Mouse (Mus musculus) MEL (cell line): Measurements from ENCODE around the gene Mesd. TPM values are rescaled to one million over a fixed set of nuclear protein-coding genes. Genes with fewer than 3 reads are reported as not detected.
A peak's percentile ranks its signal among the peaks of the same experiment; 100 is the strongest.

ENCODE experiments used
- DNase-seq: peaks from one replicate; pipeline ENCODE4 v3.0.0; 2011; ENCODE audit warnings: low read depth, low spot score
- H3K27ac ChIP-seq: 2 replicates; pipeline ENCODE4 v1.5.1; 2012; ENCODE audit warnings: low read depth, mild to moderate bottlenecking, control low read depth, low read length, moderate library complexity; ENCODE audit not compliant: control insufficient read depth
- H3K27me3 ChIP-seq, 2 experiments: fragments of 150-350 bp in 1 of 2; sonication (generic) in 1 of 2; 2 replicates each; pipeline ENCODE4 v1.6.1; 2012; ENCODE audit warnings: low read length in 2 of 2, mild to moderate bottlenecking in 2 of 2, improper control_type of control experiment in 1 of 2, moderate library complexity in 1 of 2; ENCODE audit not compliant: insufficient read depth in 2 of 2, control insufficient read depth in 1 of 2
- H3K36me3 ChIP-seq, 2 experiments: 2 replicates each; pipeline ENCODE4 v1.6.1; 2012 to 2014; ENCODE audit warnings: low read length in 2 of 2, improper control_type of control experiment in 1 of 2, inconsistent platforms in 1 of 2, mild to moderate bottlenecking in 1 of 2; ENCODE audit not compliant: insufficient read depth in 2 of 2, control insufficient read depth in 1 of 2
- H3K4me1 ChIP-seq, 2 experiments: fragments of 150-350 bp in 1 of 2; sonication (generic) in 1 of 2; 2 replicates each; pipeline ENCODE4 v1.6.1; 2012; ENCODE audit warnings: low read length in 2 of 2, improper control_type of control experiment in 1 of 2, mild to moderate bottlenecking in 1 of 2; ENCODE audit not compliant: insufficient read depth in 2 of 2, control insufficient read depth in 1 of 2
- H3K4me3 ChIP-seq, 2 experiments: fragments of 150-350 bp in 1 of 2; sonication (generic) in 1 of 2; 2 replicates each; pipeline ENCODE4 v1.5.1; 2012; ENCODE audit warnings: low read depth in 2 of 2, low read length in 2 of 2, mild to moderate bottlenecking in 2 of 2, moderate library complexity in 2 of 2, control low read depth in 1 of 2, improper control_type of control experiment in 1 of 2; ENCODE audit not compliant: control insufficient read depth in 1 of 2, insufficient read depth in 1 of 2
- H3K79me2 ChIP-seq: 2 replicates; pipeline ENCODE4 v1.6.1; 2012; ENCODE audit warnings: mild to moderate bottlenecking, low read length, moderate library complexity; ENCODE audit not compliant: control insufficient read depth, poor library complexity, insufficient read depth
- H3K9ac ChIP-seq: 2 replicates; pipeline ENCODE4 v1.6.1; 2012; ENCODE audit warnings: low read depth, mild to moderate bottlenecking, control low read depth, low read length, moderate library complexity; ENCODE audit not compliant: control insufficient read depth, poor library complexity, severe bottlenecking
- H3K9me3 ChIP-seq: fragments of 150-350 bp; sonication (generic); replicated peaks from 2 replicates; pipeline ENCODE4 v1.6.1; 2012; ENCODE audit warnings: mild to moderate bottlenecking, low read length, improper control_type of control experiment, moderate library complexity; ENCODE audit not compliant: insufficient read depth
- CTCF ChIP-seq, 3 experiments: IDR thresholded peaks in 2 of 3; conservative IDR thresholded peaks in 1 of 3; 2 replicates each; pipeline ENCODE4 v1.5.1; 2011 to 2012; ENCODE audit warnings: low read length in 3 of 3, low read depth in 2 of 3, mild to moderate bottlenecking in 2 of 3, improper control_type of control experiment in 1 of 3, inconsistent platforms in 1 of 3, mixed read lengths in 1 of 3, moderate library complexity in 1 of 3; ENCODE audit not compliant: control insufficient read depth in 1 of 3, insufficient read depth in 1 of 3, poor library complexity in 1 of 3, severe bottlenecking in 1 of 3
- EP300 ChIP-seq, 2 experiments: IDR thresholded peaks; 2 replicates each; pipeline ENCODE4 v1.6.1; 2011; ENCODE audit warnings: improper control_type of control experiment in 2 of 2, low read length in 2 of 2, low read depth in 1 of 2, mild to moderate bottlenecking in 1 of 2
- ETS1 ChIP-seq: IDR thresholded peaks from 2 replicates; pipeline ENCODE4 v1.6.1; 2012; ENCODE audit warnings: low read depth, mild to moderate bottlenecking, inconsistent platforms, low read length, improper control_type of control experiment, moderate library complexity
- GATA1 ChIP-seq: IDR thresholded peaks from 2 replicates; pipeline ENCODE4 v1.6.1; 2011; ENCODE audit warnings: low read depth, low read length, improper control_type of control experiment
- HCFC1 ChIP-seq: IDR thresholded peaks from 2 replicates; pipeline ENCODE4 v1.6.1; 2012; ENCODE audit warnings: low read depth, mild to moderate bottlenecking, inconsistent platforms, low read length, improper control_type of control experiment, moderate library complexity
- MAFK ChIP-seq: IDR thresholded peaks from 2 replicates; pipeline ENCODE4 v1.6.1; 2011; ENCODE audit warnings: low read depth, mild to moderate bottlenecking, low read length, improper control_type of control experiment, borderline replicate concordance
- MAX ChIP-seq: IDR thresholded peaks from 2 replicates; pipeline ENCODE4 v1.6.1; 2011; ENCODE audit warnings: low read length, improper control_type of control experiment
- MXI1 ChIP-seq: IDR thresholded peaks from 2 replicates; pipeline ENCODE4 v1.6.1; 2011; ENCODE audit warnings: mild to moderate bottlenecking, low read depth, low read length, improper control_type of control experiment
- MYB ChIP-seq: IDR thresholded peaks from 2 replicates; pipeline ENCODE4 v1.6.1; 2011; ENCODE audit warnings: mild to moderate bottlenecking, low read depth, low read length, improper control_type of control experiment
- MYC ChIP-seq: IDR thresholded peaks from 2 replicates; pipeline ENCODE4 v1.6.1; 2011; ENCODE audit warnings: low read depth, mild to moderate bottlenecking, low read length, improper control_type of control experiment, moderate library complexity
- NELFE ChIP-seq: IDR thresholded peaks from 2 replicates; pipeline ENCODE4 v1.6.1; 2011; ENCODE audit warnings: low read depth, low read length, improper control_type of control experiment
- NRF1 ChIP-seq: IDR thresholded peaks from 2 replicates; pipeline ENCODE4 v1.6.1; 2014; ENCODE audit warnings: low read depth, mild to moderate bottlenecking, inconsistent platforms, low read length, improper control_type of control experiment, moderate library complexity; ENCODE audit not compliant: poor library complexity, insufficient read depth, severe bottlenecking
- SIN3A ChIP-seq: IDR thresholded peaks from 2 replicates; pipeline ENCODE4 v1.6.1; 2012; ENCODE audit warnings: low read length, improper control_type of control experiment, inconsistent platforms
- TAL1 ChIP-seq: IDR thresholded peaks from 2 replicates; pipeline ENCODE4 v1.6.1; 2012; ENCODE audit warnings: mild to moderate bottlenecking, inconsistent platforms, low read length, moderate library complexity, mixed read lengths
- TCF12 ChIP-seq: IDR thresholded peaks from 2 replicates; pipeline ENCODE4 v1.6.1; 2014; ENCODE audit warnings: low read depth, mild to moderate bottlenecking, inconsistent platforms, low read length, improper control_type of control experiment, moderate library complexity
- UBTF ChIP-seq: IDR thresholded peaks from 2 replicates; pipeline ENCODE4 v1.6.1; 2012; ENCODE audit warnings: low read depth, mild to moderate bottlenecking, inconsistent platforms, low read length, improper control_type of control experiment, moderate library complexity, borderline replicate concordance; ENCODE audit not compliant: insufficient read depth
- USF1 ChIP-seq: IDR thresholded peaks from 2 replicates; pipeline ENCODE4 v1.6.1; 2014; ENCODE audit warnings: low read depth, mild to moderate bottlenecking, inconsistent platforms, low read length, improper control_type of control experiment, moderate library complexity
- ZKSCAN1 ChIP-seq: IDR thresholded peaks from 2 replicates; pipeline ENCODE4 v1.6.1; 2012; ENCODE audit warnings: low read depth, mild to moderate bottlenecking, inconsistent platforms, low read length, improper control_type of control experiment, moderate library complexity
- ZNF384 ChIP-seq: IDR thresholded peaks from 2 replicates; pipeline ENCODE4 v1.6.1; 2012; ENCODE audit warnings: low read depth, mild to moderate bottlenecking, inconsistent platforms, low read length, improper control_type of control experiment
- polyA plus RNA-seq, 2 experiments: library from polyadenylated mRNA; stranded (reverse) in 1 of 2; unstranded in 1 of 2; fragments of >175 nt in 1 of 2; fragments of >200 nt in 1 of 2; gene quantifications; 2 replicates each; pipeline versions ENCODE4 v1.2.1 to v1.2.4; 2012; ENCODE audit warnings: low replicate concordance in 2 of 2, low read depth in 1 of 2; ENCODE audit not compliant: insufficient read length in 2 of 2, insufficient read depth in 1 of 2, missing spikeins in 1 of 2
- total RNA-seq: library from RNA; depleted of rRNA; stranded (reverse); fragments of 300-350 nt; gene quantifications from 2 replicates; pipeline ENCODE4 v1.2.3, GENCODE M21; 2012

Mesd gene
- total and polyA plus RNA-seq, 3 experiments = 64.5 to 135 (median 83.3) TPM

DNA sequence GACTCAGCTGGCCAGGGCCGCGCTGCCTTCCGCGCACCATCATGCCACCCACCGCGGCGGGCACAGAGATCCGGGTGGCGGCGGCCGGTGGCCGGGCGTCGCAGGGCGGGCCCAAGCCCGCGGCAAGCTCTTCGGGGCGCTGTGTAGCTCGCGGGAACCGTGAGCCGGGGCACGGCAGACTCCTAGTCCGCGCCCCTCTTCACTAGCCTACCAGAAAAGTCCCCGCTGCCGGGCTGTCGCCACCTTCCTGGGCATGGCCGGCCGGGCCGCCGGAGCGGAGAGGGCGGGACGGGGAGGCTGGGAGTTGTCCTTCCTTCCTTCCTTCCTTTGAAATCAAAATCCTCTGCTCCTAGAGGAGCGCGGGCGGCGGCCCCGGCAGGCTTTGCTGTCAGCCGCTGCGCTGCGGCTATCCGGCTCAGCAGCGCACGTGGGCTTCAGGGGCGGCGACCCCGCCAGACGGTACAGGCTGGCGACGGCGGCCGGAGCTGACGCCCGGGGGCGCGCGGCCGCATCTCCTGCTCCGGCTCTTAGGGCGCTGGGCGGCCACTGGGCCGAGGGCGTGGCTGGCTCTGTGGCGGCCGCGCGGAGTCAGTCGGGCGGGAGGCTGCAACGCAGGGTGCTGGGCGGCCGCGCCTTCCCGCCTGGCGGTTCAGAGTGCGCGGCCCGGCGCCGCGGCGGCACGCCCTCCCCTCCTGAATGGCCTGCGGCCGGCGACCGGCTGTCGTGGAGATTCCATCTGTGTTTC is 818 bp upstream of the Mesd start:
- Histone ChIP-seq H3K9ac (peak overlapping the region; percentile 97), H3K79me2 (peaks cover 28% of the 10 kb centered on the region), H3K4me1 (peaks cover 5 to 24% of the 10 kb centered on the region in 2 experiments), H3K9me3 (no peaks in the 10 kb centered on the region), H3K27me3 (no peaks in the 10 kb centered on the region), H3K27ac (peak overlapping the region; percentile 98), H3K4me3 (peak overlapping the region; percentile 83 to 93), H3K36me3 (peaks cover 0 to 37% of the 10 kb centered on the region in 2 experiments; a peak in 2 of 4 replicates)
- TF ChIP-seq ETS1 (no peak), CTCF (IDR thresholded peaks at IDR 0.05 in 2 of 3, conservative IDR thresholded peaks at IDR 0.05 in 1 of 3; ENCODE audit: control insufficient read depth in 1 of 3, insufficient read depth in 1 of 3, low read depth in 2 of 3, low read length in 3 of 3, poor library complexity in 1 of 3, severe bottlenecking in 1 of 3) (0 out of 6 replicates have a peak, but pooled peaks of 1 of the 3 experiments have one; percentile 4), MXI1 (peak; percentile 80), SIN3A (peak; percentile 49), MAX (peak; percentile 36; the same call in 1 of the 2 replicates), MYB (no peak), ZNF384 (no peak), MYC (peak; percentile 8; the same call in 1 of the 2 replicates), NRF1 (no peak), UBTF (0 out of 2 replicates have a peak, but pooled peaks have one; percentile 46), USF1 (peak; percentile 17; the same call in 1 of the 2 replicates)
- DNase-seq = peak; percentile 68

DNA sequence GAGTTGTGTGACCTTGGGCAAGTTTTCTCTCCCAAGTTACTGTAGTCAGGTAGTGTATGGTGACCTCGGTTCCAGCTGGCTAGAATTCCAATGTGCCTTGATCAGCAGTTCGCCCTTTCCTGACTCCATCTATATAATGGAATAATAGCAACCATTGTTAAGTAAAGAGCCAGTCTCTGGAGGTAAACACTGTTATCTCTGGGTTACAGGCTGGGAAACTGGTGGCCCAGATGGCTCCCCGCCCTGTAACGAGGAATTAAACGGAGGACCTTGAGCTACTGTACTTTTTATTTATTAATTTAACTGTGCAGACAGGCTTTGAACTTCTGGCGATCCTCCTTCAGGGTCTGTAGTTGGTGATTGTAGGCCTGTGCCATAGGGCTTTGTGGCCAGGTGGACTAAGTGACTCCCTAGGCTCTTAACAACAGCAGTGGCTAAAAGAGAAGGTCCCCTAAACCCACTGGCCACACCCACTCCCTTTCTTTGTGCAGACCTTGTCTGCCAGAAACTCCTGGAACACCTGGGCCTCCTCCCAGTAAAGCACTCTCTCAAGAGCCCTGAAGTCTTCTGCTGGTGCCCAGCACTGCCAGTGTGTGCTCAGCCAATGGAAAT is 761 bp downstream of the Mesd start:
- Histone ChIP-seq H3K9me3 (no peaks in the 10 kb centered on the region), H3K27ac (peak overlapping the region; percentile 98), H3K27me3 (no peaks in the 10 kb centered on the region), H3K9ac (peak overlapping the region; percentile 97), H3K79me2 (peaks cover 28% of the 10 kb centered on the region), H3K36me3 (peaks cover 0 to 34% of the 10 kb centered on the region in 2 experiments; a peak in 2 of 4 replicates), H3K4me3 (peak overlapping the region; percentile 83 to 93), H3K4me1 (peaks cover 7 to 24% of the 10 kb centered on the region in 2 experiments)
- DNase-seq = peak; percentile 81
- TF ChIP-seq SIN3A (peak; percentile 79), ETS1 (peak; percentile 85), ZKSCAN1 (no peak), UBTF (no peak), HCFC1 (peak; percentile 50; the same call in 1 of the 2 replicates), NELFE (no peak), MAFK (no peak), MYB (peak; percentile 52), TAL1 (peak; percentile 92), GATA1 (peak; percentile 73), TCF12 (peak; percentile 88), MAX (peak; percentile 33; the same call in 1 of the 2 replicates), EP300 (IDR thresholded peaks at IDR 0.05; ENCODE audit: low read depth in 1 of 2, low read length in 2 of 2) (peak; percentile 71 to 84)
